Mouse (Mus musculus) R1 (cell line): ENCODE measurements around the gene Gabrq.
A peak's percentile ranks its signal among the peaks of the same experiment; 100 is the strongest.

Source experiments
- DNase-seq: peaks from one replicate; pipeline ENCODE4 v3.0.0-alpha.2; 2018; ENCODE audit warnings: low read depth, low spot score

Gabrq gene

GRCm38 (mm10) chrX:72824776-72825588 is at the start of gene Gabrq:
TSS of gene Gabrq (plus strand) at chrX:72825178.
- peak; percentile 37 for DNase-seq

- peak; percentile 1 for DNase-seq
These were observed 36.0 kb upstream of the Gabrq start for GRCm38 (mm10) chrX:72788773-72789557.

GRCm38 (mm10) chrX:72789558-72789871 is 35.5 kb upstream of the Gabrq start:
- no peak for DNase-seq

GRCm38 (mm10) chrX:72819594-72819993 is 5.4 kb upstream of the Gabrq start:
- DNase-seq = peak; percentile 41

GRCm38 (mm10) chrX:72823310-72823709 is 1.7 kb upstream of the Gabrq start:
- DNase-seq = no peak

- no peak for DNase-seq
These were observed 569 bp downstream of the Gabrq start for GRCm38 (mm10) chrX:72825589-72825905.
